Mouse (Mus musculus) forebrain, embryonic 14.5 days (tissue): ENCODE data around the gene Gm43064. TPM values are rescaled to one million over a fixed set of nuclear protein-coding genes. Genes with fewer than 3 reads are reported as not detected.

Source experiments
- ATAC-seq: fragments of 200-750 bp; cut with Nextera tagmentation; 2 replicates; pipeline ENCODE4 v1.8.0; 2017; ENCODE audit warnings: mild to moderate bottlenecking, moderate library complexity
- DNase-seq: peaks from one replicate; pipeline ENCODE4 v3.0.0-alpha.2; 2015; ENCODE audit warnings: low spot score
- H3K27ac ChIP-seq: fragments of 300-500 bp; sonication (generic); 2 replicates; pipeline ENCODE4 v1.5.1; 2014; ENCODE audit warnings: low read depth, mild to moderate bottlenecking, control low read depth, low read length, moderate library complexity
- H3K27me3 ChIP-seq: fragments of 300-500 bp; sonication (generic); replicated peaks from 2 replicates; pipeline ENCODE4 v1.6.1; 2014; ENCODE audit warnings: low read length, control low read depth, mixed read lengths; ENCODE audit not compliant: control insufficient read depth, insufficient read depth
- H3K36me3 ChIP-seq: fragments of 300-500 bp; sonication (generic); 2 replicates; pipeline ENCODE4 v1.6.1; 2014; ENCODE audit warnings: low read length, control low read depth; ENCODE audit not compliant: control insufficient read depth, insufficient read depth
- H3K4me1 ChIP-seq: fragments of 300-500 bp; sonication (generic); 2 replicates; pipeline ENCODE4 v1.6.1; 2014; ENCODE audit warnings: antibody characterized with exemption, low read length, control low read depth; ENCODE audit not compliant: control insufficient read depth, insufficient read depth
- H3K4me2 ChIP-seq: fragments of 300-500 bp; sonication (generic); 2 replicates; pipeline ENCODE4 v1.6.1; 2014; ENCODE audit warnings: mild to moderate bottlenecking, control low read depth, low read length
- H3K4me3 ChIP-seq: fragments of 300-500 bp; sonication (generic); 2 replicates; pipeline ENCODE4 v1.5.1; 2014; ENCODE audit warnings: low read depth, low read length, control low read depth
- H3K9ac ChIP-seq: fragments of 300-500 bp; sonication (generic); 2 replicates; pipeline ENCODE4 v1.6.1; 2014; ENCODE audit warnings: mild to moderate bottlenecking, low read length, control low read depth, moderate library complexity
- H3K9me3 ChIP-seq: fragments of 300-500 bp; sonication (generic); replicated peaks from 2 replicates; pipeline ENCODE4 v1.6.1; 2016; ENCODE audit warnings: low read length, control low read depth, mixed read lengths; ENCODE audit not compliant: control insufficient read depth
- WGBS: fragments of 180-500 bp; shearing (Covaris S2); extraction: QIAGEN DNeasy Blood & Tissue Kit; methylation state at CpG from one replicate; pipeline ENCODE4 v1.1.7; 2014; 5-methylcytosine and 5-hydroxymethylcytosine counted together
- polyA plus RNA-seq: library from polyadenylated mRNA; unstranded; fragments of >200 nt; fragmentation: Nextera tagmentation; extraction: Ambion mirVana; gene quantifications from 2 replicates; pipeline ENCODE4 v1.2.1, GENCODE M21; 2014

Gm43064 gene
- polyA plus RNA-seq, 1 experiment from 2014 or later = 0.18 TPM

DNA sequence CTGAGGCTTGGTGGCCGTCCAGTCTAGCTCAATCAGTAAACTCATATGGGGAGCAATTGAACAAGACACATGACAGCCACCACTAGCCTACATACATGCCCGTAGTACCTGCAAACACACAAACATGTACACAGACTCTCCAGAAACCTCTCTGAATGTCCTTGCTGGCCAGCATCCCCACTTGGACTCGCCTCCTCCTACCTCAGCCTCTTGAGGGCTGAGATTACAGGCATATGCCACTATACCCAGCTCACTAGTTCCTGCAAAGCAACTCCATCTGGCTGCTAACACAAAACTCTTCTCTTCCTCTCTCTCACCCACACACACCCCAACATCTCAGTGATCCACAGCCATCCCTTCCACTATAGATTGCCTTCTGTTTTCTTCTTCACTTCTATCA, 29.1 kb upstream of the Gm43064 start:
- Histone ChIP-seq H3K27me3 (no peaks in the 10 kb centered on the region), H3K4me2 (no peak overlapping the region), H3K9ac (no peak overlapping the region), H3K36me3 (peaks cover 18% of the 10 kb centered on the region), H3K4me3 (no peak overlapping the region), H3K27ac (no peak overlapping the region), H3K9me3 (no peaks in the 10 kb centered on the region), H3K4me1 (no peaks in the 10 kb centered on the region)
- ATAC-seq (no peak), DNase-seq (no peak)
- WGBS = 77% methylated on average over 3 of the region's 3 CpGs

DNA sequence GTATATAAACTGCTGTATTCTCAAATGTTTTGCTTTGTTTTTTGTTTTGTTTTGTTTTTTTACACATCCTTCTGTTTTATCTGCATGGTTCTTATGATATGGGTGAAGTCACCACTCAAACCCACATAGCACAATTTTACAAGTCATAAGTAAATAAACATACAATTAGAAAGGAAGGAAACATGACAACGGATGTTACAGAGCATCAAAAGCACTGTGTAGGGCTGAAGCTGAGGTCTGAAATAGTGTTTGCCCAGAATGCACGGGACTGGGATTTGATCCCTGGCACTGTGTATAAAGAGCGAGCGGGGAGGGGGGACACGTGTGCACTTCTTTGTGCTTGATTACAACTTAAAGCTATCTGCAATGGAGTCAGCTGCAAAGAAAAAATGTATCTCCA, 28.6 kb upstream of the Gm43064 start:
- Histone ChIP-seq H3K36me3 (peaks cover 15% of the 10 kb centered on the region), H3K9ac (no peak overlapping the region), H3K4me1 (no peaks in the 10 kb centered on the region), H3K4me3 (no peak overlapping the region), H3K27ac (no peak overlapping the region), H3K9me3 (no peaks in the 10 kb centered on the region), H3K27me3 (no peaks in the 10 kb centered on the region), H3K4me2 (no peak overlapping the region)
- ATAC-seq (no peak), DNase-seq (no peak)
- WGBS = 83% methylated on average over 5 of the region's 5 CpGs

DNA sequence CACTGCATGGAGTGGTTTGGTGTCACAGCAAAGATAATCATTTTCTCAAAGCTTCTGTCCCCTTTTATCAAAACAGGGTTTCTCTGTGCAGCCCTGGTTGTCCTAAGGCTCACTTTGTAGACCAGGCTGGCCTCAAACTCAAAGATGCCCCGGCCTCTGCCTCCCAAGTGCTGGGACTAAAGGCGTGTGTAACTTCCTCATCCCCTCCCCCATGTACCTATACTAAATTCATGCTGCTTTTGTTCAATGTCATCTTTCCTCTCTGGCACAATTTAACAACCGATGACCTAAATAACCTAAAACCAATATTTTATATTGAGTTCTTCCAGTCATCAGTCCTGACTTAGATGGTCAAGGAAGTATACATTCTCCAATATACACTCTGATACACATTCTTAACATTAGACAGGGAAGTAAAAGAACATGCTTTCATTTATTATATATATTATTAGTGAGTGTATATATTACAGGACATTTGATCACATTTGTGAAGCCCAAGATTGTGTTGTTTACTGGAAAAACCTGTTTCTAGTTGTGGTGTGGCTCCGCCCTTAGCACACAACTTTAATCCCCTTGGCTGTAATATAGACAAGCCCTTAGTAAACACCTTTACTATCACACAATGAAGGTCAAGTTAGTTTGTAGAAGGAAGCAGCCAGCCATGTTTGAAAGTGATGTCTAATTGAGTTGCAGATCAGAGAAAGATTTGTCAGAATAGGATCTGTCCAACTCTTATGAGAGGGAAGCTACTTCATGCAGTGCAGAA, 26.3 kb upstream of the Gm43064 start:
- Histone ChIP-seq H3K4me3 (no peak overlapping the region), H3K9me3 (no peaks in the 10 kb centered on the region), H3K4me1 (no peaks in the 10 kb centered on the region), H3K27me3 (no peaks in the 10 kb centered on the region), H3K36me3 (0 out of 2 replicates have a peak, but pooled peaks cover 4% of the 10 kb centered on the region), H3K4me2 (no peak overlapping the region), H3K27ac (no peak overlapping the region), H3K9ac (no peak overlapping the region)
- WGBS = 95% methylated on average over 4 of the region's 4 CpGs
- DNase-seq (no peak), ATAC-seq (no peak)

- Histone ChIP-seq H3K4me3 (no peak overlapping the region), H3K9me3 (no peaks in the 10 kb centered on the region), H3K27me3 (no peaks in the 10 kb centered on the region), H3K4me2 (no peak overlapping the region), H3K27ac (no peak overlapping the region), H3K9ac (no peak overlapping the region), H3K36me3 (no peaks in the 10 kb centered on the region), H3K4me1 (peaks cover 17% of the 10 kb centered on the region)
- WGBS = 66% methylated on average over 7 of the region's 7 CpGs
- ATAC-seq (no peak), DNase-seq (no peak)
Measured at GRCm38 (mm10) chr3:103787225-103787624, 22.1 kb upstream of the Gm43064 start.

- Histone ChIP-seq H3K9me3 (no peaks in the 10 kb centered on the region), H3K27me3 (no peaks in the 10 kb centered on the region), H3K9ac (no peak overlapping the region), H3K36me3 (no peaks in the 10 kb centered on the region), H3K4me1 (peaks cover 17% of the 10 kb centered on the region), H3K27ac (no peak overlapping the region), H3K4me3 (no peak overlapping the region), H3K4me2 (peak overlapping the region; percentile 87)
- 83% methylated on average over 7 of the region's 7 CpGs for WGBS
- ATAC-seq (no peak), DNase-seq (no peak)
Measured at GRCm38 (mm10) chr3:103789096-103789495, 20.3 kb upstream of the Gm43064 start.

- Histone ChIP-seq H3K4me2 (peak overlapping the region; percentile 87), H3K36me3 (no peaks in the 10 kb centered on the region), H3K9ac (peak overlapping the region; percentile 96), H3K4me1 (peaks cover 17% of the 10 kb centered on the region), H3K9me3 (no peaks in the 10 kb centered on the region), H3K27me3 (no peaks in the 10 kb centered on the region), H3K27ac (peak overlapping the region; percentile 87; the same call in 1 of the 2 replicates), H3K4me3 (peak overlapping the region; percentile 93)
- ATAC-seq = no peak
- WGBS = 3% methylated on average over 14 of the region's 14 CpGs
- peak; percentile 29 for DNase-seq
Measured at GRCm38 (mm10) chr3:103789891-103790345, 19.5 kb upstream of the Gm43064 start.

GRCm38 (mm10) chr3:103790346-103791145, 18.8 kb upstream of the Gm43064 start:
- peak overlapping the region; percentile 87 for H3K4me2 ChIP-seq
- peak overlapping the region; percentile 96 for H3K9ac ChIP-seq
- H3K36me3 ChIP-seq = no peaks in the 10 kb centered on the region
- H3K4me1 ChIP-seq = peaks cover 17% of the 10 kb centered on the region
- peak; percentile 24 for DNase-seq
- H3K9me3 ChIP-seq = no peaks in the 10 kb centered on the region
- peak overlapping the region; percentile 93 for H3K4me3 ChIP-seq
- ATAC-seq = peak; percentile 84
- under 1% methylated on average over 52 of the region's 61 CpGs for WGBS
- no peaks in the 10 kb centered on the region for H3K27me3 ChIP-seq
- H3K27ac ChIP-seq = peak overlapping the region; percentile 87

GRCm38 (mm10) chr3:103791230-103792110, 17.9 kb upstream of the Gm43064 start, which contains the start of gene Hipk1:
Gene Hipk1, minus strand, starts transcription at chr3:103791563.
- peak; percentile 97 for ATAC-seq
- Histone ChIP-seq H3K9me3 (no peaks in the 10 kb centered on the region), H3K9ac (peak within 1 kb of the TSS; percentile 96), H3K36me3 (no peaks in the 10 kb centered on the region), H3K4me1 (peaks cover 17% of the 10 kb centered on the region), H3K27me3 (no peaks in the 10 kb centered on the region), H3K4me2 (peak within 1 kb of the TSS; percentile 87), H3K27ac (peak within 1 kb of the TSS; percentile 87), H3K4me3 (peak within 1 kb of the TSS; percentile 93)
- peak; percentile 95 for DNase-seq
- 10% methylated on average over 43 of the region's 49 CpGs for whole genome bisulfite sequencing
